Mouse (Mus musculus) 3T3-L1 (cell line): Measurements from ENCODE around the gene Sh2d2a.
"Not testable (repeated sequence)": the region's sequence is repeated elsewhere in the genome, so short reads cannot be mapped to it uniquely, and the experiment has no call there.

ENCODE experiments used
- DNase-seq: peaks from one replicate; pipeline ENCODE4 v3.0.0-alpha.2; 2015; ENCODE audit warnings: low read depth, low spot score

Gene Sh2d2a

GRCm38 (mm10) chr3:87855936-87856335 is 9.4 kb downstream of the Sh2d2a start:
- DNase-seq, result no peak

- DNase-seq, result no peak
Observed at GRCm38 (mm10) chr3:87857666-87858065, 11.1 kb downstream of the Sh2d2a start.

DNA sequence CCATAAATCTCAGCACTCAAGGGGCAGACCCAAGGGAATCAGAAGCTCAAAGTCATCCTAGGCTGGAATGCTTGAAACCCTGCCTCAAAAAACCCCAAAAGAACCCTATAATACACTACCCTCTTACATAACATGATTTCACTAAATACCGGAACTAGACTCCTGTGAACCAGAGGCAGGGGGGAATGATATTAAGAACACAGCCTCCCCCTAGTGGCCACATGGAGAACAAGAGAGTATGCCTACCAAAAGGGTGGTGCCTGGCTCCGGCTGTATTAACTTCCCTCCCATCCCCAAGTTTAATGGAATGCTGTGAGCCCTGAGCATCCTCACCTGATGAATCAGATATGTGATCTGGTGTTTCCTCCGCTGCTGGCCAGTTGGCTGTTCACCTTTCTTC is 13.3 kb downstream of the Sh2d2a start:
- DNase-seq, result peak; percentile 90

- not testable (repeated sequence) for DNase-seq
Observed at GRCm38 (mm10) chr3:87864111-87864510, 17.6 kb downstream of the Sh2d2a start.

GRCm38 (mm10) chr3:87877730-87878129 is 31.2 kb downstream of the Sh2d2a start:
- no peak for DNase-seq

- no peak for DNase-seq
Observed at GRCm38 (mm10) chr3:87884291-87884690, 37.7 kb downstream of the Sh2d2a start.

- DNase-seq, result peak; percentile 63
Observed at GRCm38 (mm10) chr3:87884708-87885251, 38.2 kb downstream of the Sh2d2a start.

DNA sequence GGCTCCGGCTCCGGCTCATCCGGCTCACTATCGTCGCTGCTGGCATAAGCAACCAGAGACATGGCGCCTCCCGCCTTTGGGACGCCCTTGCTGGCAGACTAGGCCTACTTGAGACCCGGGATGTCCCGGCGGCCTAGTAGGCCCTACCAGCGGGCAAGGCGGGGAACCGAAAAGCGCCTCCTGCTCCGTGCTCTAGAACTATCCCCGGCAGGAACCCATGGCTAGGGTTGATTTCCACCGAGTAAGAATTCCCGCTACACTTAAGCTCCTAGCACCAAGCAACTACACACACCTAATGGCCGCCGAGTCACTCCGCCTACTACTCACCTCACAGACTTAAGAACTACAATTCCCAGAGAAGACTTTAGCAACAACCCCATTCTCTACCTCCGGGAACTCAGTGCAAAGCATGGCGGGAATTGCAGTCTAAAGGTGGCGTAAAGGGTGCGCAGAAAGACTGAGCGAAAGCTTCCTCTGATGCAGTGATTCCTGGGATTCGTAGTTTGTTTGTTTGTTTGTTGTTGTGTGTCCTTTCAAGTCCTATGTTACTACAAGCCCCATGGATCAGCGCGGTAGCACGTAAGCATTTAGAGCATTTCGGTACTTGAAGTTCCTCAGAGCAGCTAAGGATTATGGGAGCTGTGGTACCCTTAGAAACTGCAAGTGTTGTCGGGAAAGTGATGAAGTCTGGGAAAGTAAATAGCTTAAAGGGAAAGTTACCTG is 38.9 kb downstream of the Sh2d2a start, which contains the start of gene Prcc:
Gene Prcc (minus strand): TSS at position 328 of the 723 bp plus-strand sequence.
- peak; percentile 100 for DNase-seq

GRCm38 (mm10) chr3:87886004-87886365 is 39.4 kb downstream of the Sh2d2a start:
- DNase-seq, result no peak

- no peak for DNase-seq
Observed at GRCm38 (mm10) chr3:87886416-87886815, 39.9 kb downstream of the Sh2d2a start.

DNA sequence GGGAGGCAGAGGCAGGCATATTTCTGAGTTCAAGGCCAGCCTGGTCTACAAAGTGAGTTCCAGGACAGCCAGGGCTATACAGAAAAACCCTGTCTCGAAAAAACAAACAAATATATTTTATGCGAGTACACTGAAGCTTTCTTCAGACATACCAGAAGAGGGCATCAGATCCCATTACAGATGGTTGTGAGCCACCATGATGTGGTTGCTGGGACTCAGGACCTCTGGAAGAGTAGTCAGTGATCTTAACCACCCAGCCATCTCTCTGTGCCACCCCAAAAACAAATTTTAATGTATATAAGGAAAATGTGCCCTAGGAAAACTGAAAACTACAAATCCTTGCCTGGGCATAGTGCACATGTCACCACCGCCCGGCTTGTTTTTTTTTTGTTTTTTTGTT is 40.8 kb downstream of the Sh2d2a start:
- peak; percentile 52 for DNase-seq

GRCm38 (mm10) chr3:87891481-87891880 is 44.9 kb downstream of the Sh2d2a start:
- DNase-seq, result no peak

- DNase-seq, result no peak
Observed at GRCm38 (mm10) chr3:87893367-87893905, 46.9 kb downstream of the Sh2d2a start.

DNA sequence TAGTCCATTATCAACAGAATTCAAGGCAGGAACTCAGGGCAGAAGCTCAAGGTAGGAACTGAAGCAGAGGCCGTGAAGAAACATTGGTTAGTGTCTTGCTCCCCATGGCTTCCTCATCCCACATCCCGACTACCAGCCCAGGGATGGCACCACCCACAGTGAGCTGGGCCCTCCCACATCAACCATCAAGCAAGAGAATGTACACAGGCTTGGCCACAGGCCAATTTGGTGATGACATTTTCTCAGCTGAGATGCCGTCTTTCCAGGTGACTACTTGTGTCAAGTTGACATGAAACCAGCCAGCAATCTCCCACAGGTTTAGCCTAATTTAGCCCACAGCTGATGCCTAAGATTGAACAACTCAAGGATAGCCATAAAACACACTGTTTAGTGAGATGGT is 52.7 kb downstream of the Sh2d2a start:
- no peak for DNase-seq

GRCm38 (mm10) chr3:87899776-87900175 is 53.2 kb downstream of the Sh2d2a start:
- DNase-seq, result no peak

DNA sequence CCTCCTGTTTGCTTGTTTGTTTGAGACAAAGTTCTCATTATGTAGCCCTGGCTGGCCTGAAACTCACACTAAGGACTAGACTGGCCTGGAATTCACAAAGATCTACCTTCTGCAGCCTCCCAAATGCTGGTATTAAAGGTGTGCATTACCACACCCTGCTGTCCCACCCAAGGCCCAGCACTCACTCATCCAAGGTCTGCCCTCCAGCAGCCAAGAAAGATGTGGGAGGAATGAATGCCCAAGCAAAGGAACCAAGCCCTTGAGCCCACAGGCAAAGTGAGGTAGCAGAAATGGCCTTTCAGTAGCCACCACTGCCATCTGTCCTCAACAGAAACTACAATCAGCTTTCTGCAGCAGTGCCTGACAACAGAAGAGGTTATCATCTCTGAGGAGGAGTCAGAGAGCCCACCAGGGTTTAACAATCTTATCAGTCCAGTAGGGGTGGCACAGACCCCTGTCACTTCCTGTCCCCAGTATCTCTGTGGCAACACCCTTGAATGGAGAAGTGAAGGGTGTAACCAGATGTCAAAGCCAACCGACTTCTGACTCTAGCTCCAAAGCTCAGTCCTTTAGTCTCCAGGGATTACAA is 54.6 kb downstream of the Sh2d2a start:
- no peak for DNase-seq

DNA sequence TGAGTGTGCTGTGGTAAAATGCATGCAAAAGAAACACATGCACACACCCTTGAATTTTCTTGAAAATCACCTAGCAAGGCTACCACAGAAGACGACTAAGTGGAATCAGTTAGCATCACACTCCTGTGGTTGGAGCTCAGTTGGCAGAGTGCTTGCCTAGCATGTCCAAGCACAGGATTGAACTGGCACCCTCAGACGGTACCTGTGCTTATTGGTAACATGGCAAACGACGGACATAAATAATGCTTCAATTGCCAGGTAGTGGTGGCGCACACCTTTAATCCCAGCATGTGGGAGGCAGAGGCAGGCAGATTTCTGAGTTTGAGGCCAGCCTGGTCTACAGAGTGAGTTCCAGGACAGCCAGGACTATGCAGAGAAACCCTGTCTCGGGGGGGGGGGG is 55.4 kb downstream of the Sh2d2a start:
- DNase-seq, result not testable (repeated sequence)

- no peak for DNase-seq
Observed at GRCm38 (mm10) chr3:87903821-87904220, 57.3 kb downstream of the Sh2d2a start.
